Mouse (Mus musculus): ENCODE data around the gene Cdh6.

The Cdh6 gene

GRCm38 (mm10) chr15:13165094-13165885 lies 8.2 kb downstream of the Cdh6 start:
- no peak for DNase-seq (ENCODE audit: low read depth in 1 of 2, low spot score in 2 of 2)

GRCm38 (mm10) chr15:13155820-13156219 lies 17.7 kb downstream of the Cdh6 start:
- no peak for DNase-seq (ENCODE audit: low read depth in 1 of 2, low spot score in 2 of 2)

DNA sequence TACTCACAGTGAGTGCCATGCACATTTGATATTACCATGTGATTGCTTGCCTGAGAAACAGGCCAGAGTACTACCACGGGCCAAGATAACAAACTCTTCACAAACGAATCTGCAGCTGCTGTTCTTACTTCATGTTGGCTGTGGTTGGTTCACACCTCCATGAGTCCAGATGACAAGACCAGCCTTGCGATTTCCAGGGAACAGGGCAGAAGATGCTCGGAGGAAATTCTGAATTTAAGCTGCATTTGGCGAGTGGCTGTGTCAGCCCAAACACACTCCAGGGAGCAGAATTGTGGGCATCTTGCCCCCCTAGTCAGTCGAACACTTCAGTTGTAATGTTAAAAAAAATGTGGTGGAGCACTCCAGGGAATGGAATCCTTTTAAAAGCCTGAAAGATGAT lies 18.1 kb downstream of the Cdh6 start:
- no peak for DNase-seq (ENCODE audit: low read depth in 1 of 2, low spot score in 2 of 2)

- DNase-seq (ENCODE audit: low read depth in 1 of 2, low spot score in 2 of 2), result no peak
Observed at GRCm38 (mm10) chr15:13141983-13142382, 31.5 kb downstream of the Cdh6 start.

- no peak for DNase-seq (ENCODE audit: low read depth in 1 of 2, low spot score in 2 of 2)
Observed at GRCm38 (mm10) chr15:13139662-13140061, 33.8 kb downstream of the Cdh6 start.

DNA sequence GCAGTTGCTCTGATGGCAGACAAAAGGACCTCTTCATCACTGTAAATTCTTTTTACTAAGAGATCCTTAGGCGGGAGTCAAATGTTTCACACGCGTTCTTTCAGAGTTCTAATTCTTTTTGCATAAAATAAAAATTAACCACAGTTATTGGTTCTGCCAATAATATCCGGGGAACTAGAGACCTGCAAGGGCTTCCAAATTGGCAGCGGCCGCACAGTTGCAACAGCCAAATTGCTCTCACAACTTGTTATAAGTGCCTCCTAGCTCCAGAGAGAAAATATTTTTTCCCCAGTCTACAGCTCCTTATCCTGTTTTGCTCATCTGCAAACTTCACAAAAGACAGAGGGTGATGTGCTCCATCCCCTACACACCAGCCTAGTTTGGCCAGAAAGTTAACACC lies 36.3 kb downstream of the Cdh6 start:
- DNase-seq (ENCODE audit: low read depth in 1 of 2, low spot score in 2 of 2), result no peak

DNA sequence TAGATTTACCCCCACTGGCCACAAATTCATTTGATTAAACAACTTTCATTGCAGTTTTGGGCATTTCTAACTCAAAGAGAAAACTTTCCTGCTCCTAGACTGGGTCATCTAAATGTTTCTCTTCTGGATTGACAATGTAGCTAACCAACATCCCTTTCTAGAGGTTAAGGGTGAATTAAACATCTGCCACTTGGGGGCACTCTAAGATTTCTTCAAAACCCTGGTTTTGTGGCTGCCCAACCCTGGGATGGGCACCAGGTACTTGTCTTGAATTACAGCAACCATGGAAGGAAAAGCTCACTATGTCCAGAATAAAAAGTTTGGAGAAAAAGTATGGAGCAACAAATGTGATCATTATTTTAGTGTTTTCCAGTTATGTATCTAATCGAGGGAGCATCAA lies 39.4 kb downstream of the Cdh6 start:
- DNase-seq (ENCODE audit: low read depth in 1 of 2, low spot score in 2 of 2), result no peak

- DNase-seq (ENCODE audit: low read depth in 1 of 2, low spot score in 2 of 2), result no peak
Observed at GRCm38 (mm10) chr15:13133370-13133769, 40.1 kb downstream of the Cdh6 start.

DNA sequence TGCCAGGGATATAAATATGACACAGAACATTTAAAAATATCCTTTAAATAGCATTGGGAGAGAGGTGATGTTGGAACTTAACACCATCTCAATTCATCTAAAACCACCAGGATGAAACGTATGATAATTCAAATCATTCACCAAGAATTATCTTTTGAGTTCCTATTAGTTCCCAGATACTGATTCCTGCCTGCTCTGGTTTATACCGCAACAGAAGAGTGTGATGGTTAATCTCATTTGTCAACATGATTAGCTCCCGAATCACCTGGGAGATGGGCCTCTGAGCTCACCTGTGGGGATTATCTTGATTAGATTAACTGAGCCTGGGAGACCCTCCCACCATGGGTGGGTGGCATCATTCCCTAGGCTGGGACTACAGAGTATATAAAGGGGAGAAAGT lies 41.0 kb downstream of the Cdh6 start:
- no peak for DNase-seq (ENCODE audit: low read depth in 1 of 2, low spot score in 2 of 2)

DNA sequence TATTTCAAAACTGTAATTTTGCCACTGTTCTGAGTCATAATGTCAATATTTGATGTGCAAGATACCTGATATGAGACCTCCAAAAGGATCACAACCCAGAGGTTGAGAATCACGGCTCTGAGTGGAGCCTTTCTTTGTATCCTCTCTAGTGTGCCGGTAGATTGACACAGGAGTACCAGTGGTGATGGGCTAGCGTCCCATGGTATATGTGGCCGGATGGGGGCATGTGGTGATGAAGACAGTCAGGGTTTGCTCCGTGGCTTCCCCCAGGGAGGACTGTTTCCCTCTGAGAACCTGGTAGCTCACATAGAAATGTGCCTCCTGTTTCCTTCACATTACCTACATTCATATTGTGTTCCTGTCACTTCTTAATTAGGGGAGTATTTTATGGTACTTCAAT lies 43.2 kb downstream of the Cdh6 start:
- DNase-seq (ENCODE audit: low read depth in 1 of 2, low spot score in 2 of 2), result no peak

GRCm38 (mm10) chr15:13100341-13100740 lies 73.1 kb downstream of the Cdh6 start:
- no peak for DNase-seq (ENCODE audit: low read depth in 1 of 2, low spot score in 2 of 2)

- DNase-seq (ENCODE audit: low read depth in 1 of 2, low spot score in 2 of 2), result no peak
Observed at GRCm38 (mm10) chr15:13097861-13098260, 75.6 kb downstream of the Cdh6 start.

GRCm38 (mm10) chr15:13095406-13095805 lies 78.1 kb downstream of the Cdh6 start:
- DNase-seq (ENCODE audit: low read depth in 1 of 2, low spot score in 2 of 2), result no peak

DNA sequence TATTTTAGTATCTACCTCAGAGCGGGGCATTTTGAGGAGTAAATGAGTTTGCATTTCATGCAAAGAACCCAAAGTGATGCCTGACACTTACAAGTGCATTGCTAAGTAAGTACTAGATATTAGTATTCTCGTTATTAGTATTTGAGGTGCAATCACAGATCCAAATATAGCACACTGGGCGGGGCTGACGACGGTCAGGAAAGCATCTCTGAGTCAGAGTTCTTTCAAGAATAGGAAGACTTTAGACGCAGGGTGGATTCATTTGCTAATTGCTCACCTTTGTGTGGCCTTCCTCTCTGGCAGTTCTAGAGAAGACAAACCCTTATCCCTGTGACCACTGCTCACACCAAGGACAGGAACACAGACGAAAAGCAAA lies 78.6 kb downstream of the Cdh6 start:
- no peak for DNase-seq (ENCODE audit: low read depth in 1 of 2, low spot score in 2 of 2)

DNA sequence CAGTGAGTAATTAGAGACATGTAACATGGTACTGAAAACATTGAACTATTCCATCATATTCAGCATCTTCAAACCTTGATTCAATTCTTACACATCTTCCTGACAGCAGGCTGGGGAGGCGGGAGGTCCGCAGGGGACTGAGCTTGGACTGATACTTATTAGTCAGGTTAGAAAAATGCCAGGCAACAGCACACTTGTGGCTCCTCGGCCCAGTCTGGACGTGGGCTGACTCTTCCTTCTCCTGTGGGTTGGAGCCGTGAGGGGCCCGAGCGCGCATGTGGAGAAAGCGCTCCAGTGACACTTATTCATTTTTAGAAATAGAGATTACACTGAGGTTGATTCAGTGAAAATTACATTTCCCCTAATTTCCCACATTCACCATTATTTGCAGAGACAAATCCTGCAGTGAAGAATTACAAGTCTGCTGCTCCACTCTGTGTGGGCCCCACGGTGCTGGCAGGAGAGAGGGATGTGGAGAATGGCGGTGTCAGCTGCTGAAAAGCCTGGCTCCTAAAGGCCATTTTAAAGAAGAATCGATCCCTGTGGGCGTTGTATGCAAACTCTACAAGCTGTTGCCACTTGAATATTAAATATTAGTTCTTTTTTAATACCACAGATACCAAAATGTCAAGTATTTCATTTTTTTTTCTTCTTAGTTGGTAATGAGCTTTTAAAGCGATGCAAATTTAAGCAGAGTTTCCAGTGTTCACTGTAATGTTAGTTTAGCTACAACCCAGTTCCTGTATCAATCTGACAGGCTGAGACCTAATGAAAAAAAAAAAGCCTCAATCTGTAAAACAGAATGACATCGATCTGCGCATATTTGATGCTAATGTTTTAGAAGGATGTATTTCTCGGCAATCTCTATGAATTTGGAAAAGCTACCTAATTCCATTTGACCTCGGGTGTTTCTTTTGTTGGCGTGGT lies 79.3 kb downstream of the Cdh6 start:
- DNase-seq (ENCODE audit: low read depth in 1 of 2, low spot score in 2 of 2), result no peak

- DNase-seq (ENCODE audit: low read depth in 1 of 2, low spot score in 2 of 2), result no peak
Observed at GRCm38 (mm10) chr15:13092064-13092463, 81.4 kb downstream of the Cdh6 start.

GRCm38 (mm10) chr15:13088504-13089058 lies 84.9 kb downstream of the Cdh6 start:
- no peak for DNase-seq (ENCODE audit: low read depth in 1 of 2, low spot score in 2 of 2)

DNA sequence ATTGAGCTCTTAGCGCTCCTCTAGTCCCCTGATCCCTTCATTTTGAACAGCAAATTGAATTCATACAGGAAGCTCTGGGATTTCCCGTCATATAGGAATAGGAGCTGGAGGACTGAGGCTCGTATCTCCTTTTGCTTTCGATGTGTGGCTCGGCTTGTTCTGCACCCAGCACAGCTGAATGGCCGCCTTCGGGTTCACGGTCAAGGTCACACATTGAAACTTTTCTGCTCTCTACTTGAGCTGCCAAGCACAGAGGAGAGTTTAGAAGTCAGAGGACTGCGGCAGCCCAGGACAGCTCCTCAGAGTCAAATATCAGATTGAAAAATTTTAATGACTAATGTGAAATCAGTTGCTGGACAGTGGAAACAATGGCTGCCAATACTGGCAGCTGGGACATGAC lies 88.7 kb downstream of the Cdh6 start:
- DNase-seq (ENCODE audit: low read depth in 1 of 2, low spot score in 2 of 2), result no peak

- no peak for DNase-seq (ENCODE audit: low read depth in 1 of 2, low spot score in 2 of 2)
Observed at GRCm38 (mm10) chr15:13076908-13077669, 96.4 kb downstream of the Cdh6 start.

- no peak for DNase-seq (ENCODE audit: low read depth in 1 of 2, low spot score in 2 of 2)
Observed at GRCm38 (mm10) chr15:13074047-13074446, 99.4 kb downstream of the Cdh6 start.

GRCm38 (mm10) chr15:13068213-13068516 lies 105.3 kb downstream of the Cdh6 start:
- no peak for DNase-seq (ENCODE audit: low read depth in 1 of 2, low spot score in 2 of 2)
